Mouse (Mus musculus): Measurements from ENCODE around the gene Bach1.
A peak's percentile ranks its signal among the peaks of the same experiment; 100 is the strongest.

Gene Bach1

DNA sequence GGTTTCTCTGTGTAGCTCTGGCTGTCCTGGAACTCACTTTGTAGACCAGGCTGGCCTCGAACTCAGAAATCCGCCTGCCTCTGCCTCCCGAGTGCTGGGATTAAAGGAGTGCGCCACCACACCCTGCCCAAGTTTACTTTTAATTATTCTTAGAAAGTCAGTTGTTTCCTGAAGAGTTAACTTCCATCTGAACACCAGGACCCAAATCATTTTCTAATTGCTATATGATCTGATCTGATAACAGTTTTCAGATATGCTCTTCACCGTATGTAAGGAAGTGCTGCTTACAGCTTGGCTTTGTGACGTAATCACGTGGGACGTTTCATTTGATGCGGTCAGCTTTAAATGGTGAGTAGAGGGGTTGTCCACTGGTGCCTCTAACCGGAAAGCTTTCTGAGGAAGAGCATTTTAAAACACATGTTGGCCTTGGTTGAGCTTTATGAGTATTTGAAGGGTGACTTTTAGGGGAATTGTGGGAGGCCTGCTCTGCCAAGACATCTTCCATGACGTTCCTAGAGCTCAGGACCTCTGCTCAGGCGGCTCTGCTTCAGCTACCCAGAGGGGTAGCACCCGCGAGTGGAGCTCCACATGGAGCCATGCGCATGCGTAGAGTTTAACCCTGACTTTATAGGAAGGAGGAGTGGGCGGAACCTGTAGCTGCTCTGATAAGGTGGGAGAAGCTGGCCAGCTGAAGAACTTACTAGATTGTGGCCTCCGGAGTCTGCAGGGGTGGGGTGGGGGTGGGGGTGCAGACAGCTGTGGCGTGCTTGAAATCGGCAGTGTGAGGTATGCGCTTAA lies 39.3 kb downstream of the Bach1 start:
- DNase-seq (ENCODE audit: low read depth in 2 of 2, low spot score in 2 of 2) = peak in 1 of 2 experiments; percentile 30

DNA sequence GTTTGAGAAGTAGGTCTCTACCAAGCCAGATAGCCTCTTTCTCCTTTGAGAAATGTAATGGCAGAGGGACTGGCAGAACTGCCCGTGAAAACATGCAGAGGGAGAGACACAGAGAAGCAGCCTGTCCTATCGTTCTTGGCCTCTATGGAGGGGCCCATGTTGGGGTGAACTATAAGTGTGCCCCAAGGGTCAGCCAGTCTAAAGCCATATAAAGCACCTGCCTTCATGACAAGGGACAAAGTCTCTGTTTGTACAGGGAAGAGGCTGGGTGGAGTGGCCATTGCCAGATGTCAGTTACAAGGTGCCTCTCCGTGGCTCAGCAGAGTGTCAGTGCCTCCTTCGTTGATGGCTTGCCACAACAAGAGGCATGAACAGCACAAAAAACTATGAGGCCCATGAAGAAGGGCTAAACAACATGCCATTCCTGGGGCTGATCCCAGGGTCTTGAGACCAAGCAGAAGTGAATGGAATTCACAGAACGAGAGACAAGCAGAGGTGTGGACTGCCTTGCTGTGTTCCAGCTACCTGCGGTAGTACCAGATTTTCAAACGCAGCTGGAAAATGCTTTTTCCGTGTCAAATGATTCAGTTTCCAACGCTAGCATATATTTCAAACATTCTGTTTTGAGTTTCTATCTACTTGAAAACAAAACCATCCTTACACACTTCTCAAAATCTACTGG lies 42.4 kb downstream of the Bach1 start:
- no peak for DNase-seq (ENCODE audit: low read depth in 2 of 2, low spot score in 2 of 2)

DNA sequence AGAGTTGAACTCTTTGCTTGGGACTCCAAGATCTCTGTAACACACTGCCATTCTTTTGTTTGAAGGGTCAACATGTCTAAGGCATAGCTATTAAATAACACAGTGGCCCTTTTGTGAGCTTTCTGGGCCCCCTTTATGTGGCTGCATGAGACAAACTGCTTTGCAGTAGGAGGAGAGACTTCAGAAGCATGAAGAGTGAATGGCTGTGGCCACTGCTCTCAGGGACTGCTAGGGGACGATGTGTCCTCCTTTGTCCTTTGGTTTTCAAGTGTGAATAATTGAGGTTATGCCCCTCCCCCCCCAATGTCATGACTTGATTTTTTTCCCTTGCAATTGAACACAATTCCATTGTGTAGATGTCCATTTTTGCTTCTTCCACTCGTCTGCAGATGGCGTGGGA lies 44.9 kb downstream of the Bach1 start:
- DNase-seq (ENCODE audit: low read depth in 2 of 2, low spot score in 2 of 2) = no peak

DNA sequence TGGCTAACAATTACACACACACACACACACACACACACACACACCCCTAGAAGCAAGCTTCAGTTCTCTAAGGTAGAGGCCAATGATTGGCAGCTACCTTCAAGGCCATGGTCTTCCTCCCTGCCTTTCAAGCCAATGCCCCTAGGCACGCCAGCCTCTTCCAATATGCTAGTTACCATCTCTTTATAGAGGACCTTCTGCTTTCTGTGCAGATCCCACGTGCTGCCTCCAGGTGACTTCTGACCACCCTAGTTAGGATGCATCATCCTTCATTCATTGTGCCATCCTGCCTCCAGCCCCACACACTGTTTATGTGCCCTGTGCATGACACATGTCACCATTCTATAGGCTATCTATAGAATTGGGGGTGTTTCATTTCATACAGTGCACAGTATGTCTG lies 45.6 kb downstream of the Bach1 start:
- DNase-seq (ENCODE audit: low read depth in 2 of 2, low spot score in 2 of 2) = no peak

DNA sequence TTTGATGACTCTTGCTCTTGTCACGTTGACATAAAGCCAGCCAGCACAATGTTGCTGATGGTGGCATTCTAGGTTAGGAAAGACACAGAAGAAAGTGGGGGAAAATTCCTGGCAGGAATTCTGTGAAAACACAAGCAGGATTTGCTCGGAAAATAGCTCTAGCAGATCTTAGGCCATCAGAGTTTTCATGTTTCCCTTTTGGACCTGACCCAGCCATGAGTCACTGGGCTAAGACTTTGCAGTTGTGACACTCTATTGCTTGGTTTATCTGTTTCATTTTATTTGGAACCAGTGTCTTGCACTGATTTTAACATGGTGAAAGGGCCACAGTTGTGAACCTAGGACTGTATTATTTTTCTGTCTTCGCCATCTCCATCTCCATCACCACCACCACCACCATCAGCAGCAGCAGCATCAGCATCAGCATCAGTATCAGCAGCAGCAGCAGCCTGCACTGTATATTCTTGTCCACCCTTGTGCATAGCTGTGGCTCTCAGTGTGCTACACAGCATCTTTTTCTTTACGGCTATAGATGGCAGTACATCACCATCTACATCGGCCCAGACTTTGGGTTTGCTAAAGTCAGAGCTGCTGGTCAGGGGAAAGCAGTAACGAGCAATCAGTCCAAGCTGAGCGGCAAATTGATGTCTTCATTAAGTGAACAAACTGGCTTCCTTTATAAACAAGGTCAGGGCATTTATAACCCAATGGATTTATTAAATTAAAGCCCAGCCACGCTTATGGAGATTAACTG lies 46.6 kb downstream of the Bach1 start:
- DNase-seq (ENCODE audit: low read depth in 2 of 2, low spot score in 2 of 2) = no peak

DNA sequence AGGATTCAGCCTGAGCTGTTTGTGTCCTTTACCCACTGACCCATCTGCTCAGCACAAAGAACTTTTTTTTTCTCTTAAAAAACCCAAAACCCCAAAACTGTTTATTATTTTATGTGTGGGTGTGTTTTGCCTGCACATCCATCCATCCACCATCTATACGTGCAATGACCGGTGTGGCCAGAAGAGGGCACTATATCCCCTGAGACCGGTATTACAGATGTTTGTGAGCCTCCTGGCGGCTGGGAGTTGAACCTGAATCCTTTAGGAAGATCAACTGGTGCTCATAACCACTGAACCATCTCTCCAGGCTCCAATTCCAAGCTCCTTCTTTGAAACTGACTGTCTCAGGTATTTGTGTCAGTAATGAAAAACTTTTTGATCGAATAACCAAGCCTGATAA lies 48.0 kb downstream of the Bach1 start:
- DNase-seq (ENCODE audit: low read depth in 2 of 2, low spot score in 2 of 2) = peak; percentile 76 to 80

DNA sequence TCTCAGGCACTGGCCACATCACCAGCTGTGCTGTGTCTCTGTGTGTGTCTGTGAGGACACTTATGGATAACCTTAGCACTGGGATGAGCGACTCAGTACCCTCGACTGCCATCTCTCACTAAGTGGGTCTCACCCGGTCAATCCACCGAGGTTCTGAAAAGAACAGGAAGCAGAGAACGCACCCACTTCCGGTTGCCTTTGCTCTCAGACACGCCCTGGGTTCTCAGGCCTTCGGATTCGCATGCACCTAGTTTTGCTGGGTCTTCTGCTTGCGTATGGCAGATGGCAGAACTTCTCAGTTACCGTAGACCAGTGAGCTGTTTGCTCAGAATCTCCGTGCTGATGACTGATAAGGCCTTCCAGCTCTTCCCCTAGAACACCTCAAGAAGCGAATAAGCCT lies 52.5 kb downstream of the Bach1 start:
- peak in 1 of 2 experiments; percentile 31 for DNase-seq (ENCODE audit: low read depth in 2 of 2, low spot score in 2 of 2)

DNA sequence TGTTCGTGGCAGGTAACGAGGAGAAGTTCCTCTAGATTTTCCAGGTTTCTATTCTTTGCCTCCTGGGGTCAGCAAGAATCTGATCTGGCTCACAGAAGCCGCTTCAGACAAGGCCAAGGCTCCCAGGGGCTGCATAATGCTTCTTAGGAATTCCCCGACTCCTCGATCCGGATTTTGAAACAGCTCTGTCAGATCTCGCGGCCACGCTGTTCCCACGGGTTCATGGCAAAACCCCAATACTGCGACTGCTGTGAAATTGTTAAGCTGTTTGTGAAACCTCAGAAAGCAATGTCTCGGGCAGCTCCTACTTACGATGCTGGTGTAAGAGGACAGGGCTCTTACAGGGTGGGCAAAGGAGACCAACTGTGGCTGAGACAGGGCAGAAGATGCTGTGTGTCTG lies 53.7 kb downstream of the Bach1 start:
- DNase-seq (ENCODE audit: low read depth in 2 of 2, low spot score in 2 of 2) = no peak

DNA sequence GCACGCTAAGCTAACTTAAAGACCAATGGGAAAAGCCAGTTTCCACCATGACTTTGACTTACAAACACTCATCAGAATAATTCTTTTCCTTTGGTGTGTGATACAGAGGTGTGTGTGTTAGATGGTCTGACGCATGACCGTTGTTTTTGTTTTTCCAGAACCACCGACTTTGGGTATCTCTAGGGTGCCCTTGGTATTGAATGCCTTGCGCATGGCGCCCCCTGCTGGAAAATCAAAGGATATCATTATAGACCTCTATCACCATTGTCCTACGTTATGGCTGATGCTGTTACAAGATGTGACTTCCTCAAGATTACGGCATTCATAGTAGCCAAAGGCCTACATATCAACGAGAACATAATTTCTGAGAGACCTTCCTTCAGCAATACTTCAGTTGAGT lies 56.1 kb downstream of the Bach1 start:
- DNase-seq (ENCODE audit: low read depth in 2 of 2, low spot score in 2 of 2) = peak; percentile 73 to 77

DNA sequence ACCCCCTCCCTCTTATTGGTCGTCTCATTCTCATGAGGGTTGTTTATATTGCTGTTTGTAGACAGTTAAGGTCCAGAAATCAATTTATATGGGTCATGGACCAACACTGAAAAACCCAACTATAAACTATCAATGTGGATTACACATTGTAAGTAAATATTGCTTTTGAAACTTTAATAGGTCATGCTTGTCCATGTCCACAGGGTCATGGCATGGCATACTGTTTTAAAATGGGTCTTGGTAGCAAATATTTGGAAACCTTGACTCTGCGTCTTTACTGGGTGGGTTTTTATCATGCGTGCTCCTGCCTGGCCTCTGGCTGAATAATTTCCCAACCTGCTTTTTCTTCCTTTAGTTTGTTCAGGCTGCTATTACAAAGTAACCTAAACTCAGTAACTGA lies 57.2 kb downstream of the Bach1 start:
- DNase-seq (ENCODE audit: low read depth in 2 of 2, low spot score in 2 of 2) = no peak

DNA sequence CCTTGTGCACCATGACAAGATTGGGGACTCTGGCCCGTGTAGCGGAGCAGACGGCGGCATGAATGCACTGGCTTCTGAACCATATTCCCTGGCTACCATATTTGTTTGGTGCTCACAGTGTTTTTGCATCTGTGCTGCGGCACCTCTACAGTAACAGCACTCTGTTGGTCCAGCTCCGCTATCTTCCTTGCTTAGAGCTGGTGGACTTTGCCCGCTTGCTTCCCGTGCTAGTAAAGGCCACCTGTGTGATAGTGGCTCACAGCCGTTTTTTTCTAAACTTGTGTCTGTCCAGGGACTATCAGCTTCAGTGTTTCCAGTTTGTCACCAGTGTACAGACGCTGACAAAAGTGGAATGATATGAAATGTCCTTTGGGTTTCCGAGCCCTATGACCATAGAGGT lies 59.3 kb downstream of the Bach1 start:
- DNase-seq (ENCODE audit: low read depth in 2 of 2, low spot score in 2 of 2) = no peak

DNA sequence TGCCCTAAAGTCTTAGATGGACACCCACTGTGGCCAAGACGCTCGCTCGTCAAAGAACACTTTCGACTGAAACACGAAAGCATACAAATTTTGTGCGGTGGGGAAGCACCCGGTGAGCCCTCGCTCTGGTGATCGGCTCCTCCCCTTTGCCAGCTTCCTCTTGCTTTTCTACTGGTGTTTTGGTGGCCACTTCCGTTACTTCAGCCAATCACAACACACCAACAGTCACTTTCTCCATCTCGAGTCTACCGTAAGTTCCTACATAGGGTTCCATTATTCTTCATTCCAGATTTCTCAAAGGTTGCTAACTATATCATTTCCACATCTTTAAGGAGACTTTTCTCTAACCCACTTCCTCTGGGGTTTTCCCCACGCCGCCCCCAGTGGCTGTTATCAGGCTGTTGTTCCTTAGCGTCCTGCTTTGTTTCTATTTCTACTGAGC lies 65.9 kb downstream of the Bach1 start:
- DNase-seq (ENCODE audit: low read depth in 2 of 2, low spot score in 2 of 2) = no peak

DNA sequence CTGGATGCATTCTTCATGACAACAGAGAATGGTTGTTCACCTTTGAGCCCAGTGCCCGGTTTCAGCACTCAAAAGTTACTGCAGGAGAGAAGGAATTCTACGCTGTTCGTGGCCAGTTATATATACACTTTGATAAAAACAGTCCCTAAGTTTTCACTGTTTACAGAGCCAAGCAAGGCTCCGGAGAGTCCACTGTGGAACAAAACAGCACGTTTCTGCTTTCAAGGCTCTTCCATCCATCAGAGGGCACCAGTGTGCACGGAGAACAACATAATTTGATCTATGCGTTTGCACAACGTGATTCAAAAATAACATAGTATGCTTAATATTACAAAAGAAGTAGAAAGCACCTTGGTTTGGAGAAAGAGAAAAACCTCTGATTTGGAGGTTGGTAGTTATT lies 67.2 kb downstream of the Bach1 start:
- no peak for DNase-seq (ENCODE audit: low read depth in 2 of 2, low spot score in 2 of 2)

DNA sequence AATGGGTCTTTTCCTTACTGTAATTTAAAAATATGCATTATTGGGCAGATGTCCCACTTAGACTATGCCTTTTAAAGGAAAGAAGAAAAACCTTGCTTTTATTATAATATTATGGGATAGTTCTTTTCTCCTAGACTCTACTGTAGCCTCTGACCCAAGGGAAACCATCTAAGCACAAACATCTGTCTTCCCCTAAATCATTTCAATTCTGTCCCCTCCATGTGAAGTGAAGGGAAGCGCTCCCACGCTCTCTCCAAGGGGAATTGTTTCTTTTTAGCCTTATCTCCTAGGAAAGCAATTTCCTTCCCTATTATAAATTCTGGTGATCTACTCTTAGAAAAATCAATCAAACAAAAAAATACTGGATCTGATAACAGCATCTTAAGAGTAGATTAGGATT lies 71.8 kb downstream of the Bach1 start:
- DNase-seq (ENCODE audit: low read depth in 2 of 2, low spot score in 2 of 2) = no peak

DNA sequence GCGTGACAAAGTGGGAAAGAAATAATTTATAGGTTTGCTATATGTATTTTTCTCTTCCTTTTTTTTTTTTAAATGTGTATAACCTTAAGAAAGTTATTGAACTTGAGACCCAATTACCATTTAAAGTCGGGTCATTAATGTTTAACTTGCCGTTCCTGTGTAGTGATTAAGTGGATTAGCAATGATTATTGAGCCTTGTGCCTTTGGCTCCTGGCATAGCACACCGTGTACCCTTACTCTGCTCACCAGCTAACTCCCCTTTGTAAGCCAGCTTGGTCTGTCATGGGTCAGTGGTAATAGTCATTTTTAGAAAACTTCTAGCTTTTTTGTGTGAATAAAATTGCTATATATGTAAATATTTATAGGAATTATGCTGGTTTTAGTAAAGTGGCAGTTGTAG lies 73.2 kb downstream of the Bach1 start:
- DNase-seq (ENCODE audit: low read depth in 2 of 2, low spot score in 2 of 2) = no peak

DNA sequence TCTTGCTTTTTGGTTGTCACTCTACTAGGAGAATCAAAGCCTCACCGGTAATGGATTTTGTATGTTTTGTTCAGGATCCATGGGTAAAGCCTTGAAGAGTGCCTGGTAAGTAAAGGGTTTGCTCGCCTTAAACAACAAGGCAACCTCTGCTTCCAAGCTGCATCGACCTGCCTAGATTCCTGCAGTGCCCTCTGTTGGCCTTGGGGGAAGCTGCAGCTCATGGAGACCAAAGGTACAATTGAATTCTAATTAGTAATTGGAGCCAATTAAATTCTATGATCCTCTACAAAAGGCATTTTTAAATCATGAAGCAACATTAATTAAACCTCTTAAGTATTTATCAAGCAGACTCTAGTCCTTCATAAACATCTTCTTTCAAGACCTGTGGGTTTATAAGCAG lies 75.7 kb downstream of the Bach1 start:
- peak in 1 of 2 experiments; percentile 46 for DNase-seq (ENCODE audit: low read depth in 2 of 2, low spot score in 2 of 2)

DNA sequence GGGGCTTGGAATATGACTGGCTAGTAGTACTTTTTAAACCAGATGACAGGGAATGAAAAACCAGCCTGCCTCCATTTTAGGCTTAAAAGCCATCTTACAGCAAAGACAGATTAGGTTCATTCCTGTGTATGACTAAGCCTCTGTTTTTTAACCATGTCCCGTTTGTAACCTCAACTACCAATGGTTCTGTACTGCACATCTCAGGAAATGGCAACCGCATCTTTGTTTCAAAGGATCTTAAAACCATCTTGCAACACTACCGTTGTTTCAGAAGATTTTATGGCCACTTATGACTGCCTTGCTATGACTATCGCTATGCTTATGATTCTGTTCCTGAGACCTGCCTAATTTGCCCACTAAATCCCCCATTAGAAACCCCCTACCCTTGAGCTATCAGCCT lies 78.6 kb downstream of the Bach1 start:
- DNase-seq (ENCODE audit: low read depth in 2 of 2, low spot score in 2 of 2) = peak; percentile 15 to 35

DNA sequence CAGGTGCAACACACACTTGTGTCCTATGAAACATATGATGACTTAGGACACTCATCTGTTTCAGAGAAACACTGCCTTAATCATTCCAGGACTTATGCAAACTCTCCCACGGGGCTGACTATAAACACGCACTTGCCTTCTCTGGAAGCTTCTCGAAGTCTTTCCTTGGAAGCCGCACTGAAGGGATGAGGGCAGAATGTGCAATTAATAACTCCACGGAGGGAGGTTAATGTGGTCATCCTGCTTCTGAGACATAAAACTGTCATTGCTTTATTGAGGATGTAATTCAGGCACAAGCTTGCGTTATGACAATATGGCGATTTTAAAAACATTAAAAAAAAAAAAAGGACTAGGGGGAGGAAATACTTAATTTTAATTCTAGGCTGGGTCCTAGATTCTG lies 82.9 kb downstream of the Bach1 start:
- no peak for DNase-seq (ENCODE audit: low read depth in 2 of 2, low spot score in 2 of 2)
